Mouse (Mus musculus) thymus, adult 18-20 months (tissue): ENCODE data around the gene Hspe1.
A peak's percentile ranks its signal among the peaks of the same experiment; 100 is the strongest.
"Not testable (repeated sequence)": the region's sequence is repeated elsewhere in the genome, so short reads cannot be mapped to it uniquely, and the experiment has no call there.

Experiments used
- DNase-seq, 2 experiments: peaks; one replicate each; pipeline ENCODE4 v3.0.0; 2022; ENCODE audit warnings: mixed read lengths in 2 of 2

Gene Hspe1

GRCm38 (mm10) chr1:55087932-55088610, at the start of gene Hspe1, which contains the start of gene Hspd1:
Hspe1 (plus strand) TSS chr1:55088132.
Hspd1 (minus strand) TSS chr1:55088243.
- DNase-seq = peak; percentile 96 to 98

- no peak for DNase-seq
Measured at GRCm38 (mm10) chr1:55039944-55040343, 48.0 kb upstream of the Hspe1 start.

- no peak for DNase-seq
Measured at GRCm38 (mm10) chr1:55041691-55042090, 46.2 kb upstream of the Hspe1 start.

GRCm38 (mm10) chr1:55042246-55042645, 45.7 kb upstream of the Hspe1 start:
- no peak for DNase-seq

- DNase-seq = no peak
Measured at GRCm38 (mm10) chr1:55043164-55043563, 44.8 kb upstream of the Hspe1 start.

GRCm38 (mm10) chr1:55048841-55049587, 38.9 kb upstream of the Hspe1 start:
- DNase-seq = no peak

GRCm38 (mm10) chr1:55051671-55052070, 36.3 kb upstream of the Hspe1 start:
- no peak for DNase-seq

- DNase-seq = peak; percentile 96 to 97
Measured at GRCm38 (mm10) chr1:55052355-55052953, 35.5 kb upstream of the Hspe1 start, which contains the start of gene Coq10b. Coq10b (plus strand) TSS chr1:55052770.

- no peak for DNase-seq
Measured at GRCm38 (mm10) chr1:55053005-55053404, 34.9 kb upstream of the Hspe1 start.

- DNase-seq = no peak
Measured at GRCm38 (mm10) chr1:55053596-55053995, 34.3 kb upstream of the Hspe1 start.

GRCm38 (mm10) chr1:55055322-55056115, 32.4 kb upstream of the Hspe1 start:
- DNase-seq = no peak

GRCm38 (mm10) chr1:55058383-55058782, 29.5 kb upstream of the Hspe1 start:
- DNase-seq = not testable (repeated sequence)

- no peak for DNase-seq
Measured at GRCm38 (mm10) chr1:55061099-55061498, 26.8 kb upstream of the Hspe1 start.

GRCm38 (mm10) chr1:55061772-55062171, 26.2 kb upstream of the Hspe1 start:
- no peak for DNase-seq

GRCm38 (mm10) chr1:55072328-55072727, 15.6 kb upstream of the Hspe1 start:
- not testable (repeated sequence) for DNase-seq

- no peak for DNase-seq
Measured at GRCm38 (mm10) chr1:55074757-55075156, 13.2 kb upstream of the Hspe1 start.

- DNase-seq = no peak
Measured at GRCm38 (mm10) chr1:55075652-55076394, 12.1 kb upstream of the Hspe1 start.

GRCm38 (mm10) chr1:55076395-55076743, 11.6 kb upstream of the Hspe1 start:
- DNase-seq = no peak

GRCm38 (mm10) chr1:55076849-55077516, 10.9 kb upstream of the Hspe1 start:
- DNase-seq = no peak

- DNase-seq = no peak
Measured at GRCm38 (mm10) chr1:55079677-55080076, 8.3 kb upstream of the Hspe1 start.

GRCm38 (mm10) chr1:55082106-55082505, 5.8 kb upstream of the Hspe1 start:
- DNase-seq = no peak
